Mouse (Mus musculus) kidney, embryonic 16.5 days (tissue): ENCODE measurements around the gene Fgfbp3. TPM values are rescaled to one million over a fixed set of nuclear protein-coding genes. Genes with fewer than 3 reads are reported as not detected.
"Not testable (repeated sequence)": the region's sequence is repeated elsewhere in the genome, so short reads cannot be mapped to it uniquely, and the experiment has no call there.

Experiments used
- ATAC-seq: fragments of 200-750 bp; cut with Nextera tagmentation; 2 replicates; pipeline ENCODE4 v1.8.0; 2017; ENCODE audit warnings: moderate TSS enrichment; ENCODE audit not compliant: low FRiP score, low TSS enrichment
- H3K27ac ChIP-seq: fragments of 300-500 bp; sonication (generic); 2 replicates; pipeline ENCODE4 v1.5.1; 2014; ENCODE audit warnings: low read length
- H3K27me3 ChIP-seq: fragments of 300-500 bp; sonication (generic); 2 replicates; pipeline ENCODE4 v1.6.1; 2014; ENCODE audit warnings: low read length, control low read depth, mixed read lengths; ENCODE audit not compliant: insufficient read depth
- H3K36me3 ChIP-seq: fragments of 300-500 bp; sonication (generic); 2 replicates; pipeline ENCODE4 v1.6.1; 2014; ENCODE audit warnings: low read length, control low read depth, mixed read lengths; ENCODE audit not compliant: insufficient read depth
- H3K4me1 ChIP-seq: fragments of 300-500 bp; sonication (generic); 2 replicates; pipeline ENCODE4 v1.6.1; 2014; ENCODE audit warnings: low read length, control low read depth, mixed read lengths; ENCODE audit not compliant: insufficient read depth
- H3K4me2 ChIP-seq: fragments of 300-500 bp; sonication (generic); replicated peaks from 2 replicates; pipeline ENCODE4 v1.6.1; 2014; ENCODE audit warnings: low read depth, low read length
- H3K4me3 ChIP-seq: fragments of 300-500 bp; sonication (generic); 2 replicates; pipeline ENCODE4 v1.5.1; 2014; ENCODE audit warnings: mild to moderate bottlenecking, low read length
- H3K9ac ChIP-seq: fragments of 300-500 bp; sonication (generic); replicated peaks from 2 replicates; pipeline ENCODE4 v1.6.1; 2014; ENCODE audit warnings: low read length
- H3K9me3 ChIP-seq: fragments of 300-500 bp; sonication (generic); 2 replicates; pipeline ENCODE4 v1.6.1; 2016; ENCODE audit warnings: low read length, control low read depth
- WGBS: fragments of 180-500 bp; shearing (Covaris S2); extraction: QIAGEN DNeasy Blood & Tissue Kit; methylation state at CpG from one replicate; pipeline ENCODE4 v1.1.7; 2014; 5-methylcytosine and 5-hydroxymethylcytosine counted together
- polyA plus RNA-seq: library from polyadenylated mRNA; unstranded; fragments of >200 nt; fragmentation: Nextera tagmentation; extraction: Ambion mirVana; gene quantifications from 2 replicates; pipeline ENCODE4 v1.2.1, GENCODE M21; 2015

Fgfbp3 gene
- polyA plus RNA-seq, 1 experiment from 2014 or later: 5.8 TPM

DNA sequence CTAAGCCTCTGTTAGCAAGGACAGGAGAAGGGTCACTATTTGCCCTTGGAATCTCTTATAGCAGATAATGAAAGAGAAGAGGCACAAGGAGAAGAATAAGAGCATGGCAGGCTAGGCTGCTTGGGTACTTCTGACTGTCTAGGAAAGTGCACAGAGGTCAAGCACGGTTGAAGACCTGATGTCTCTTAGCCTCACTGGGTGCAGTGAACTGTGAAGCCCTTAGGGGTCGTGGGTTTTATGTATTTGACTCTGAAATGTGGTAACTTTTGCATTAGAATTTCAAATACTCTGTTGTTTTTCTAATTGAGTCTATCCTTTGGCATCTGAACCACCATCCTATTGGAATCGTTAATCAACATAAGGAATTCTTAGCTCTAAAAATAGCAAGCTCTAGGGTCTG, 31.7 kb downstream of the Fgfbp3 start:
- Histone ChIP-seq H3K4me1 (no peaks in the 10 kb centered on the region), H3K4me3 (no peak overlapping the region), H3K9me3 (no peaks in the 10 kb centered on the region), H3K9ac (no peak overlapping the region), H3K27ac (no peak overlapping the region), H3K36me3 (peaks cover 69% of the 10 kb centered on the region), H3K4me2 (no peak overlapping the region), H3K27me3 (no peaks in the 10 kb centered on the region)
- 65% methylated on average over 3 of the region's 3 CpGs for WGBS
- no peak for ATAC-seq

DNA sequence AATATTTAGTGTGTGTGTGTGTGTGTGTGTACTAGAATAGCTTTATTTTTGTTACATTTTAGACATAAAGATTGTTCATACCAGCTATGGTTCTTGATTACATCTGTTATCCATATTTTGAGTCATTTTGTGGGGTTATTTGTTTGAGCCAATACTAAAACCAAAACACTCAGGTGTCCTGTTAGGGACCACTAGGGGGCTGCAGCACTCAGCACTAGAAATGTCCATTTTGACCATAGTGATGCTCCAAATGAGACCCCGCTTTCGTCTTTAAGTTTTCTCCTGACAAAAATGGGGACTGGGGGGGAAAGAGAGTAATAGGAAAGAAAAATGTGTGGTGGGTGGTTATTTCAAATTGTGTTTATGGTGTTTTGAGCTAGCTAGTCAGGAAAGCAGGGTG, 33.1 kb downstream of the Fgfbp3 start:
- 87% methylated on average over 2 of the region's 2 CpGs for WGBS
- no peak overlapping the region for H3K9ac ChIP-seq
- no peaks in the 10 kb centered on the region for H3K9me3 ChIP-seq
- H3K36me3 ChIP-seq: peaks cover 76% of the 10 kb centered on the region
- no peaks in the 10 kb centered on the region for H3K4me1 ChIP-seq
- H3K27me3 ChIP-seq: no peaks in the 10 kb centered on the region
- H3K4me3 ChIP-seq: no peak overlapping the region
- no peak overlapping the region for H3K4me2 ChIP-seq
- H3K27ac ChIP-seq: no peak overlapping the region
- ATAC-seq: no peak

DNA sequence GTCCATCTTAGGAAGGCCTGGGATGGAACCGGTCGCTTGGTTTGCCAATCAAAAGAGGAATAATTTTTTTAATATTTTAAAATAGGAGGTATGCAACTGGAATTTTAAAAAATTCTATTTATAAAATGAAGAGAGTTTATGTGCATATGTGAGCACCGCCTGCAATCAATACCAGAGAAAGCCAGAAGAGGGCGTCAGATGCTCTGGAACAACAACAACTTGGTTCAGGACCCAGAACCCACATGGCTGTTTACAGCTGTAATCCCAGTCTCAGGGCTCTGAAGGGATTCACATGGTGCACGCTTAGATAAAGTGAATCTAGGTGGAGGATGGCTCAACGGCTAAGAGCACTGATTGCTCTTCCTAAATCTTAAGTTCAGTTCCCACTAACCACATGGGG, 36.3 kb downstream of the Fgfbp3 start:
- Histone ChIP-seq H3K9me3 (no peaks in the 10 kb centered on the region), H3K9ac (no peak overlapping the region), H3K4me2 (no peak overlapping the region), H3K4me3 (no peak overlapping the region), H3K27me3 (no peaks in the 10 kb centered on the region), H3K36me3 (peaks cover 76% of the 10 kb centered on the region), H3K4me1 (no peaks in the 10 kb centered on the region), H3K27ac (no peak overlapping the region)
- 78% methylated on average over 6 of the region's 6 CpGs for WGBS
- ATAC-seq: no peak

DNA sequence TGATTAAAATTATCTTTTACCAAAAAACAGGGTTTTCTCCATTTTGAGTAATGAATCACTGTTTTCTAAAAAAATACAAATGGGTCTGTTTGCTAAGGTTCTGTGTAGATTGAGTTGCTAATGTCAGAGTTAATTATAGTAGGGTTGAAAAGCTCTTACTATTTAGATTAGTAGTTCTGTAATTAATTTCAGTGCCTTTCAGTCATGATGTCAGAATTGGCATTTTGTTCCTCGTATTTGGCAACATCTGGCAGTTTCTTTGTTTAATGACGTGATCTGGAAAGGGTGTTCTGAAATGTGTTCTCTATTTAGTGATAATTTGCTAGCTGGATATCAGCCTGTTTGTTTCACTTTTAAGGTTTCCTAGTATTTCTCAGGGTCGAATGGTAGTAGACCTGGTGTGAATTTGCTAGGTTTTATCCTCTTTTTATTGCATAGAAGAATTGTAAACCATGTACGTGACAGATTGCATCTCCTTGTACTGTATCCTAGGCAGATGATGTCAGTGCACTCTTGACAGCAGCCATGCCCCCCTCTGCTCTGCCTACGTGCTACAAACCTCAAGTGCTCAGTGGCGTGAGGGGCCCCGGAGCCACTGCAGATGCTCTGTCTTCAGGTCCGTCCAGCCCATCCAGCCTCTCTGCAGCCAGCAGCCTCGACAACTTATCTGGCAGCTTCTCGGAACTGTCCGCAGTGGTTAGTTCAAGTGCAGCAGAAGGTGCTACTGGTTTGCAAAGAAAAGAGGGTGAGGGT, 40.5 kb downstream of the Fgfbp3 start:
- no peaks in the 10 kb centered on the region for H3K4me1 ChIP-seq
- no peak overlapping the region for H3K4me3 ChIP-seq
- WGBS: 88% methylated on average over 11 of the region's 11 CpGs
- ATAC-seq: no peak
- H3K9me3 ChIP-seq: no peaks in the 10 kb centered on the region
- H3K27me3 ChIP-seq: no peaks in the 10 kb centered on the region
- no peak overlapping the region for H3K9ac ChIP-seq
- no peak overlapping the region for H3K27ac ChIP-seq
- peaks cover 78% of the 10 kb centered on the region for H3K36me3 ChIP-seq
- no peak overlapping the region for H3K4me2 ChIP-seq

DNA sequence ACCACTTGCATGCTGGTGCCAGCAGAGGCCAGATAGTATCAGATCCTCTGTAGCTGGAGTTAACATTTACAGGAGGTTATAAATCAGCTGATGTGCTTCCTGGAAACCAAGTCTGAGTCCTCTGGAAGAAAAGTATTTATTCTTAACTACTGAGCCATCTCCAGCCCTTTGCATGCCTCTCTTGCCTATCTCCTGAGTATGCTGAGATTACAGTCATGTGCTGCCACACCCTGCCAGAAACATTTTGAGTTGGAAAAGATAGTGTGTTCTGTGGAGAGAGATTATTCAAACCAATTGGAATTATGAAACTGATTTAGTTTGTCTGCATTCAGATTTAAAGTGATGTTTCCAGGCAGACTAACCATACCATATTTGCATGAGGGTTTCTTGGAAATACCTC, 42.1 kb downstream of the Fgfbp3 start:
- H3K4me3 ChIP-seq: no peak overlapping the region
- no peak overlapping the region for H3K4me2 ChIP-seq
- no peaks in the 10 kb centered on the region for H3K4me1 ChIP-seq
- no peaks in the 10 kb centered on the region for H3K9me3 ChIP-seq
- peaks cover 76% of the 10 kb centered on the region for H3K36me3 ChIP-seq
- ATAC-seq: no peak
- no peak overlapping the region for H3K9ac ChIP-seq
- no peaks in the 10 kb centered on the region for H3K27me3 ChIP-seq
- no peak overlapping the region for H3K27ac ChIP-seq

DNA sequence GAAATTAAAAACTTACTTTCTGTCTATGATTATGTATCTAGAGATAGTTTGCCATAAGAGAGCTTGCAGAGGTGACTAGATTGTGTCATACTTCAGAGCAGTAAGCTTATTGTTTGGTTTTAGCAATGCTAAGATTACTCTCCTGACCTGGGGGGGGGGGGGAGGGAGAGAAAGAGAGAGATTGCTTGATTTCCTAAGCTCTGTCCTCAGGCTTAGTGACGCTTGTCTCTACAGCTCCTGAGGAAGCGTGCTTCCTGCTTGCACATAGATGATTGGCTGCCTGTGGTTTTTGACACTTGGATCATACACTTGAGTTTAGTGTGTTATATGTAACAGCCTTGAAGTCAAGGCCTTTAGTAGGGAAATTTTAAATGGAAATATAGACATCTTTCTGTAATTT, 44.8 kb downstream of the Fgfbp3 start:
- Histone ChIP-seq H3K27ac (no peak overlapping the region), H3K9ac (no peak overlapping the region), H3K36me3 (peaks cover 64% of the 10 kb centered on the region), H3K27me3 (no peaks in the 10 kb centered on the region), H3K4me3 (no peak overlapping the region), H3K9me3 (no peaks in the 10 kb centered on the region), H3K4me2 (no peak overlapping the region), H3K4me1 (no peaks in the 10 kb centered on the region)
- WGBS: 94% methylated on average over 2 of the region's 2 CpGs
- ATAC-seq: no peak

DNA sequence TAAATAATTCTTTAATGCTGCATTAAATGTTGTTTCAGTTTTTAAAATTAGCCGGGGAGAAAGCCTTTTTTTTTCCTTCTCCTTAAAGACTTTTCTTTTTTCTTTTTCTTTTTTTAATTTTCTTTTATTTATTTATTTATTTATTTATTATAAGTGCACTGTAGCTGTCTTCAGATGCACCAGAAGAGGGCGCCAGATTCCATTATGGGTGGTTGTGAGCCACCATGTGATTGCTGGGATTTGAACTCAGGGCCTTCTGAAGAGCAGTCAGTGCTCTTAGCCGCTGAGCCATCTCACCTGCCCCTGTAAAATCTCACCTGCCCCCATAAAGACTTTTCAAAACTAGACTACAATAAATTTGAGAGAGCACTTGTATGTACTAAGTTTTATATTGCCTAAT, 50.7 kb downstream of the Fgfbp3 start:
- not testable (repeated sequence) for H3K4me2 ChIP-seq, H3K27ac ChIP-seq, H3K27me3 ChIP-seq, H3K9me3 ChIP-seq, H3K9ac ChIP-seq, H3K4me1 ChIP-seq, ATAC-seq, H3K4me3 ChIP-seq
- WGBS: 74% methylated on average over 3 of the region's 3 CpGs
- peaks cover 46% of the 10 kb centered on the region for H3K36me3 ChIP-seq

Other genes with a start within 250 kb of the Fgfbp3 start
- gene Ppp1r3c, start 183.0 kb downstream of the Fgfbp3 start, polyA plus RNA-seq: 22.1 and 24.5 TPM in 2 replicates
- 27.7 and 41.9 TPM in 2 replicates for gene Tnks2, start 85.4 kb downstream of the Fgfbp3 start, polyA plus RNA-seq
- 10.4 and 11.1 TPM in 2 replicates for gene Btaf1, start 6.5 kb upstream of the Fgfbp3 start, polyA plus RNA-seq